ENCODE assay signal across 10 mouse cellular contexts in the genomic region with DNA sequence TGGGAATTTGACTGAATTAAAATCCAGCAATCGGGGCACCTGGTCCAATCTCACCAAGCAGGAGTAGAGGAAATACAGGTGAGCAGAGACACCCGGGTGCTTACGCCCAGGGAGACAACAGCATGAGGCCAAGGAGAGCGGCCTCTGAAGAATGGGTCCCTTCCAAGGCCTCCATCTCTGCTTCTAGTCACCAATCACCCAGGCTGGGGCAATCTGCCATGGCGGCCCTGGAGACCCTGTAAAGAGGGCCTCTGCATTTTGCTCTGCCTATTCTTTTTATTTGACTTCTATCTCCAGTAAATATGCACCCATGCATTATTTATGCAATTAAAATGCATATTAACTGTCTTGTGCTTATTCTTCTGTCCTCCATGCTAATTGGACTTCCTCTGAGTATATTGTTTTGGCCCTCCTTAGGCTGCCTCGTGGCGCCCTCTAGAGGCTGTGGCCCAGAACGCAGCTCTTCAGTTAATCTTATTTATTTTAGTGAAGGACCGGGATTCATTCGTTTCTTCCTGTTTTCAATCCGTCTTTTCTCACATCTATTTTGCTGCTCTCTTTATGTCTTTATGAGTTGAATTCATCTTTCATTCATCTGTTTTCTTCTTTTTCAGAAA. TPM values are rescaled to one million over a fixed set of nuclear protein-coding genes. Genes with fewer than 3 reads are reported as not detected.
A peak's percentile ranks its signal among the peaks of the same experiment; 100 is the strongest.
DNase-seq lines count a peak whose midpoint lies in the region; ATAC-seq and TF ChIP-seq lines count a peak whose summit lies in the region.
"Had no signal": no experiment of that assay in that cellular context is flagged by ENCODE, and none has a peak within 500 bp of the region (broad histone marks: within the 10 kb centered on the region; RNA-seq: fewer than 3 reads in every experiment).

No protein-coding gene starts in this region.

- no peak overlapping the region for H3K9ac ChIP-seq in intestine, postnatal 0 days (ENCODE audit: low read depth, low read length)
- H3K9ac ChIP-seq in intestine, embryonic 15.5 days = no peak overlapping the region
- no peak overlapping the region for H3K9ac ChIP-seq in midbrain, embryonic 15.5 days
- H3K9ac ChIP-seq: embryonic facial prominence, embryonic 15.5 days; liver, embryonic 13.5 days had no signal

- H3K4me1 ChIP-seq in intestine, postnatal 0 days (replicated peaks; ENCODE audit: control insufficient read depth, insufficient read depth, low read length) = no peaks in the 10 kb centered on the region
- H3K4me1 ChIP-seq in intestine, embryonic 15.5 days (replicated peaks) = no peaks in the 10 kb centered on the region
- no peaks in the 10 kb centered on the region for H3K4me1 ChIP-seq in midbrain, embryonic 15.5 days
- H3K4me1 ChIP-seq: embryonic facial prominence, embryonic 15.5 days; liver, embryonic 13.5 days had no signal

- H3K9me3 ChIP-seq in intestine, postnatal 0 days (ENCODE audit: control insufficient read depth) = no peaks in the 10 kb centered on the region
- H3K9me3 ChIP-seq in intestine, embryonic 15.5 days = no peaks in the 10 kb centered on the region
- no peaks in the 10 kb centered on the region for H3K9me3 ChIP-seq in midbrain, embryonic 15.5 days
- H3K9me3 ChIP-seq: embryonic facial prominence, embryonic 15.5 days; liver, embryonic 13.5 days had no signal

- intact Hi-C loops in gastrocnemius, adult 2 months (cut with DNase I) = loop anchor here (5.0 kb wide), 1 partner anchor 58 kb away; no protein-coding TSS in a partner anchor
- intact Hi-C loops in left cerebral cortex, postnatal 25 days (cut with DNase I) = loop anchor here (1.0 to 5.0 kb wide), 4 partner anchors 23 to 273 kb away; no protein-coding TSS in a partner anchor

- peak; percentile 92 for TF ChIP-seq CTCF in intestine, postnatal 0 days (IDR thresholded peaks at IDR 0.05; ENCODE audit: low read depth)
- TF ChIP-seq CTCF in gastrocnemius, adult 2 months (IDR thresholded peaks at IDR 0.05) = no peak; the same call in 1 of the 2 replicates

- whole genome bisulfite sequencing in intestine, postnatal 0 days = 39% methylated on average over 11 of the region's 11 CpGs
- WGBS in intestine, embryonic 15.5 days = 37% methylated on average over 11 of the region's 11 CpGs
- whole genome bisulfite sequencing in midbrain, embryonic 15.5 days = 33% methylated on average over 11 of the region's 11 CpGs

- no peak overlapping the region for H3K4me3 ChIP-seq in intestine, postnatal 0 days (ENCODE audit: low read depth, low read length)
- no peak overlapping the region for H3K4me3 ChIP-seq in intestine, embryonic 15.5 days (replicated peaks)
- no peak overlapping the region for H3K4me3 ChIP-seq in gastrocnemius, adult 2 months
- no peak overlapping the region for H3K4me3 ChIP-seq in midbrain, embryonic 15.5 days
- H3K4me3 ChIP-seq: embryonic facial prominence, embryonic 15.5 days; liver, embryonic 13.5 days had no signal

- no peak overlapping the region for H3K4me2 ChIP-seq in intestine, postnatal 0 days (replicated peaks; ENCODE audit: low read depth)
- H3K4me2 ChIP-seq in intestine, embryonic 15.5 days (replicated peaks) = no peak overlapping the region
- no peak overlapping the region for H3K4me2 ChIP-seq in midbrain, embryonic 15.5 days
- H3K4me2 ChIP-seq: embryonic facial prominence, embryonic 15.5 days; liver, embryonic 13.5 days had no signal

- peaks cover 2% of the 10 kb centered on the region; the same call in 1 of the 2 replicates for H3K27me3 ChIP-seq in intestine, postnatal 0 days (replicated peaks; ENCODE audit: control insufficient read depth, insufficient read depth, low read length)
- H3K27me3 ChIP-seq in intestine, embryonic 15.5 days (replicated peaks) = no peaks in the 10 kb centered on the region
- no peaks in the 10 kb centered on the region for H3K27me3 ChIP-seq in midbrain, embryonic 15.5 days (replicated peaks)
- H3K27me3 ChIP-seq: embryonic facial prominence, embryonic 15.5 days; liver, embryonic 13.5 days had no signal

- DNase-seq in ES-CJ7 (ENCODE audit: low read depth, low spot score) = peak; percentile 52
- DNase-seq in cerebellum, postnatal 14 days = peak; percentile 82 to 87
- peak; percentile 56 for DNase-seq in gastrocnemius, adult 2 months
- peak; percentile 51 to 69 for DNase-seq in left cerebral cortex, postnatal 25 days (ENCODE audit: low spot score in 2 of 2)
- peak; percentile 50 for DNase-seq in thymus, postnatal 36 days
- DNase-seq: liver, embryonic 13.5 days had no signal

- H3K36me3 ChIP-seq in intestine, postnatal 0 days (ENCODE audit: control insufficient read depth, insufficient read depth) = no peaks in the 10 kb centered on the region
- no peaks in the 10 kb centered on the region for H3K36me3 ChIP-seq in intestine, embryonic 15.5 days
- H3K36me3 ChIP-seq in midbrain, embryonic 15.5 days (replicated peaks) = no peaks in the 10 kb centered on the region
- H3K36me3 ChIP-seq: embryonic facial prominence, embryonic 15.5 days; liver, embryonic 13.5 days had no signal

- H3K27ac ChIP-seq in intestine, postnatal 0 days (ENCODE audit: low read depth, low read length) = no peak overlapping the region
- H3K27ac ChIP-seq in intestine, embryonic 15.5 days = no peak overlapping the region
- H3K27ac ChIP-seq in gastrocnemius, adult 2 months = no peak overlapping the region
- 0 out of 2 replicates have a peak overlapping the region, but pooled peaks have one; percentile 49 for H3K27ac ChIP-seq in midbrain, embryonic 15.5 days
- H3K27ac ChIP-seq: embryonic facial prominence, embryonic 15.5 days; liver, embryonic 13.5 days had no signal

- no peak for ATAC-seq in intestine, postnatal 0 days
- ATAC-seq in intestine, embryonic 15.5 days = no peak
- peak; percentile 62; the same call in 1 of the 2 replicates for ATAC-seq in midbrain, embryonic 15.5 days (replicated peaks)

RNA-seq across cellular contexts. Expression of a gene that starts 33.8 kb away (rescaled TPM):
- 4.9 and 6.2 TPM in 2 replicates for polyA plus RNA-seq in intestine, postnatal 0 days (2015; fragmentation: Nextera tagmentation; extraction: Ambion mirVana)
- polyA plus RNA-seq in intestine, embryonic 15.5 days (2015; fragmentation: Nextera tagmentation; extraction: Ambion mirVana) = 5.4 and 5.5 TPM in 2 replicates
- 1 to 10 TPM; 5.2 to 7.1 TPM for total RNA-seq in gastrocnemius, adult 2 months (2021)
- total RNA-seq in left cerebral cortex, postnatal 25 days (2021) = 1 to 10 TPM; 1.6 to 2.7 TPM
- 4.8 and 4.9 TPM in 2 replicates for polyA plus RNA-seq in midbrain, embryonic 15.5 days (2015; fragmentation: Nextera tagmentation; extraction: Ambion mirVana)

RNA-seq across cellular contexts. Expression of a gene that starts 35.4 kb away (rescaled TPM):
- 1.9 and 3.0 TPM in 2 replicates for polyA plus RNA-seq in intestine, postnatal 0 days (2015; fragmentation: Nextera tagmentation; extraction: Ambion mirVana)
- 4.8 and 7.0 TPM in 2 replicates for polyA plus RNA-seq in intestine, embryonic 15.5 days (2015; fragmentation: Nextera tagmentation; extraction: Ambion mirVana)
- total RNA-seq in gastrocnemius, adult 2 months (2021) = under 1 TPM in 1 of 2 experiments, not detected in 1; 0.17 TPM
- 100 to 1,000 TPM; 540 to 648 TPM for total RNA-seq in left cerebral cortex, postnatal 25 days (2021)
- polyA plus RNA-seq in midbrain, embryonic 15.5 days (2015; fragmentation: Nextera tagmentation; extraction: Ambion mirVana) = 560 and 673 TPM in 2 replicates

Comparison
In these comparisons a context has a peak if more than half of its experiments do, and no peak if none do; other contexts are left out.
1. RNA of a gene that starts 35.4 kb away (polyA plus RNA-seq): 560 to 673 TPM in midbrain, embryonic 15.5 days; 4.8 to 7.0 TPM in intestine, embryonic 15.5 days and 1.9 to 3.0 TPM in intestine, postnatal 0 days; every median in the first group is over 10 times any median in the second.
2. Peak in every context shown above with its lines, with median percentiles within 50 percentile points of each other: DNase-seq.